Mouse (Mus musculus): Measurements from ENCODE around the gene Calm3.

Calm3 gene

DNA sequence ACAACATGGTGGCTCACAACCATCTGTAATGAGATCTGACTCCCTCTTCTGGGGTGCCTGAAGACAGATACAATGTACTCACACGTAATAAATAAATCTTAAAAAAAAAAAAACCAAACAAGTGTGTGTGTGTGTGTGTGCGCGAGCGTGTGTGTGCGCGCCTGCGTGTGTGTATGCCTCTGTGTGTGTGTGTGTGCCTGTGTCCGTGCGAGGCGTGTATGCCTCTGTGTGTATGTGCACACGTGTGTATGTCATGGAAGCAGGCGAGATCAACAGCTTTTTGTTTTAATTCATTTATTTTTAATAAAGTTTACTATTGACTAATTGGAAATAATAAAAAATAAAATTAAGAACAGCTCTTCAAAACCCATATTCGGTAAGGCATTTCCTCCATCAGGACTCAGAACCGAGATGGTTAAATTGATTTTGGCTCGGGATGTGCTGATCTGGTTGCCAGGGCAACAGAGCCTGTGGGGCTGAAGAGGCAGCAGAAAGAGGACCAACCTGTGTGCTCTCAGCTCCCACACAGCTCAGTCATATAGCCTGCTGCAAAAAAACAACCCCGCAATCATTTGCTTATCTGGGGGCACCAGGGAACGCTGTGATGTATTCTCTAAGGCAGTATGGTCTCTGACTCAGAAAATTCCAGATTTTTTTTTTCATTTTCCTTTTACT lies 14.3 kb upstream of the Calm3 start:
- peak; percentile 82 for DNase-seq

DNA sequence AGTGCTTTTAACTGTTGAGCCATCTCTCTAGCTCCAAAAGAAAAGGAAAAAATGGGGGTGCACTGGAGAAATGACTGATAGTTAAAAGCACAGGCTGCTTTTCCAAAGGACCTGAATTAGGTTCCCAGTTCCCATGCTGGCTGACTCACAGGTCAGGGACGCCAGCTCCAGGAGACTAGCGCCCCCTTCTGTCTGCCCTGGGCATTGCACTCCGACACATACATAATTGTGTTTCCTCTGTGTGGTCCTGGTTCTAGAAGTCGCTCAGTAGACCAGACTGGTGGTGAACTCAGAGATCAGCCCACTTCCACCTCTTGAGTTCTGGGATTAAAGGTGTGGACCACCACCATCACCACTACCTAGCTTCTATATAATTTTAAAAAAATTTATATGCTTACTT lies 13.4 kb upstream of the Calm3 start:
- DNase-seq: no peak

DNA sequence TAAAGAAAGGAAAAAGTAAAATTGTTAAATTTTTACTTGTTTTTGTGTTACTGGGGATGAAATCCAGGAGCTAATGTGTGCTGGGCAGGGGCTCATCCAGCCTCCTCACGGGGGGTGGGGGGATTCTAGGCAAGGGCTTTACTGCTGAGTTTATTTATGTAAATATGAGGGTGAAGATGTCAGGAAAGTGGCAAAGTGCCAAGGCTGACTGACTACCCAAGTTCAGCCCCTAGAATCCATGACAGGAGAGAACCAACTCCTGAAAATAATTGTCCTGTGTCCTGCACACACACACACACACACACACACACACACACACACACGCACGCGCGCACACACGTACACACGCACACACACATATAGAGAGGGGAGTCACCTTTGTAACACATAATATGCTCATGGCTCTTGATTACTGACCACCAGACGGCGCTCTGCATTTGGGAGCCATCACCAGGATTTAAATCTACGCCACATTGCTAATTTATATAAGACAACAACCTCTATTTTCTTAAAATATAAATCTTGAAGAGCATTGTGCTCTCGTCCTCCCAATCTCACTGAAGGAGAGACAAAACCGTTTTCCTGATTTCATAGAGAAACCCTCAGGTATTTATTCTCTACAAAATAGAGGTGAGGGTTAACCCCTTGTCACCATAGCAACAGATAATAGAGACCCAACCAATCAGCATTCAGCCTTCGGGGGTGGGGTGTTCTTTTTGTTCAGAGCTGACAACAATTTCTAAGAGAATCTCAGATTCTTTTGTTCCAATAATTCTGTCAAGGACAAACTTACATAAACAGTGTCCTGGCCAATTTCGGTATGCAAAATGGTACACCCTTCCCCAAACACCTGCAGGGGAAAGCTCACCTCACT lies 9.0 kb upstream of the Calm3 start:
- DNase-seq: peak; percentile 74

DNA sequence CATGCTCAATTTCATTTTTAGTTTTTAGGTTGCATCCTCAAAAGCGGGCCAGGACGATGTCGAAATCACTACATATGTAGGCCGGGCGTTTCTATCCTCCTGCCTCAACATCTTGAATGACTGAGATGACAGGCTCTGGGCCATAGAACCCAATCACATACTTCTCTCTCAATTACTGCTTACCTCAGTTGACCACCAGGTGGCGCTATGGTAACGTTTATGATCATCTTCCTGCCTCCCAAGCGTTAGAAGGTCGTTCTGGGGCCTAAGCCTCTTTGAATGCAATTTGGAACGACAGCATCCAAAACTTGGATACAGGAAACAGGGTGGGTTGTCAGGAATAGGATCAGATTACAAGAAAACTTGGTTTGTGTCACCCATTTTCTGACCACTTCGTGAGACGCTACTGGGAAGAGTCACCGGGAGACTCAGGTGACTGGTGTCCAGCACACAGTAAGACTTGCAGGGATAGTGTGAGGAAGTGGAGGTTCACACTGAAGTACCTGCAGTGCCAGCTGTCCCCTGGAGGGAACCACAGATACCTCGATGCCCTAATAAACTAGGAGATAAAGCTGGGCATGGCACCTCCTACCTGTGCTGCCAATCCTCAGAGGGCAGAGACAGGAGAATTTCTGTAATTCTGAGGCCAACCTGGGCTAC lies 8.2 kb upstream of the Calm3 start:
- peak; percentile 89 for DNase-seq

DNA sequence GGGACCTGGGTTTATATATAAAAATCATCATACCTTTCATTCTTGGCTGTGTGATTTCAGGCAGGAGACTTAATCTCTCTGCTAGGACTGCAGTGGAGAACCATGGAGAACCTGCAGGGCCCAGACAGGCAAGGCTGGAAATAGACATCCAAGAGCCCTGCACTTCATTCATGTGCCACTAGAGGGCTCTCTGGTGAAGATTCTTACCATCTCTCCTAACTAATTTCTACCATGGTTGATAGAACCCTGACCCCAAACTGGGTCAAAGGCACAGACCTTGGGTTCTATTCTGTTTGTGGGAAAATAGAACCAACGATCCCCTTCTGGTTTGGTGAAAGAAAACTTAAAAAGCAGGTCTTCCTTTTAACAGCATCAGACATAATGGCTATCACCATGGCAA lies 6.9 kb upstream of the Calm3 start:
- DNase-seq: peak; percentile 79

DNA sequence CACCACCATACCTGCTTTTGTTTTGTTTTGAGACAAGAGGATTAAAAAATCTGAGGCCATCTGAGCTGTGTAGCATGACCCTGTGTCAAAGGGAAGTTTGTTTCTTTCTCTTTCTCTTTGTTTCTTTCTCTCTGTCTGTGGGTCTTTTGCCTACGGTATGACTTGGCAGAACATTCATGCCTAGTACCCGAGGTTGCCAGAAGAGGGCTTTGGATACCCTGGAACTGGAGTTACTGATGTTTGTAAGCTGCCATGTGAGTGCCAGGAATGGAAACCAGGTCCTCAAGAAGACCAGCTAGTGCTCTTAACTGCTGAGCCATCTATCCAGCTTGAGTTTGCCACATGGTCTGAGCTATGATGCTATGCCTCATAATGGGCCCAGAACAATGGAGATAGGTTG lies 4.4 kb upstream of the Calm3 start:
- DNase-seq: no peak

DNA sequence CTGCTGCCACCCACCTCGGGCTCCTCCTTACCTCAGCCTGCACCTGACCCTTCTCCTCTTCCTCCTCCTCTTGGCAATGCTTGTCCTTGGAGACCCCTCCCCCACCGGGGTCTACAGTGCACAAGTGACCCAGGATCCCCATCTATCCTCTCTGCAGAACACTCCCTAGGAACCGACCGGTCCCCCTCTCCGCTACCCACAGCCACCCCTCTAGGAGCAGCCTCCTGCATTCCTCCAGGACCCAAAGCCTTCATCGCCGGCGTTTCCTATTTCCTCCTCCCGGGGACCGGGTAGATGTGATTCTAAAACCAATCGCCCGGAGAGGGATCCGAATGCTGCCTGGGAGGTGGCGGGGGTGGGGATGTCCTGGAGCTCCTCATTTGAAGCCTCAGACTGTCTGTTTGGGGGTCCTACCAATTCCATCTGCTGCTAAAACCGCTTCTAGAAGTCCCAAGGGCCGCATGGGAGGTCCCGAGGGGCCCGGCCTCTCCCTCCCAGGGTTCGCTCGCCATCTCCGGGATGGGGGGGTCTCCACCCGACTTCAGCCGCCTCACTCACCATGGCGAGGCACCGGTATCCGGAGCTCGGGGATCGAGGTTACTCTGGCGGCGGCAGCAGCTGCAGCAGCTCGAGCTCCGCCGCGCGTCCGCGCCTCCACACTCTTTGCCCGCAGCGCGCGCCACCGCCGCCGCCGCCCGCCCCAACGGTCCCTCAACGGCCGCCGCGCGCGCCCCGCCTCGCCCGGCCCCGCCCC lies 454 bp downstream of the Calm3 start:
- no peak for DNase-seq

DNA sequence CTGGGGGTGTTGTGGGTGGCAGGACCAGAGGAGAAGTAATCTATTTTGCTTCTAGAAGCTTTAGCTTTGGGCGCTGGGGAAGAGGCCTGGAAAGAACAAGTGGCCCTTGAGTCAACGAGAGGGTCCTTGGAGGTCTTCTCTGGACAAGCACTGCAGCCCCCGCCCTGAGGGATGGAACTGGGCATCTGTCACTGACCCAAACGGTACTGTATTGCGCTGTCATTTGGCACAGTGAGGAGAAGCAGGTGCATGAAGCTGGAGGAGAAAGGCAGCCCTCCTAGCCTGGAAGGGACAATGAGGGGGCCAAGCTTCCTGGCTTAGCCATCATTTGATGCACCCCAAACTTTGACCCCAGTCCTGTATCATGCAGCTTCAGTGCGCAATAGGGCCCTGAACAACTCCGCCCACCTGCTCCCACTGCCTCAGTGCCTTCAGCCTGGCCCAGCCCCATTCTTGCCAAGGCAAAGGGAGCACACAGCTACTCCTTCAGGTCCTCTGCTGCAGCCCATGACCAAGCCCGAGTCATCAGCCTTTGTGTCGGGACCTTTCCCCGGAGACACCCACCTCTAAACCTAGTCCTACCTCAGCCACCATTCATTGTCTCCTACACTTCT lies 1.4 kb downstream of the Calm3 start:
- peak; percentile 72 for DNase-seq

DNA sequence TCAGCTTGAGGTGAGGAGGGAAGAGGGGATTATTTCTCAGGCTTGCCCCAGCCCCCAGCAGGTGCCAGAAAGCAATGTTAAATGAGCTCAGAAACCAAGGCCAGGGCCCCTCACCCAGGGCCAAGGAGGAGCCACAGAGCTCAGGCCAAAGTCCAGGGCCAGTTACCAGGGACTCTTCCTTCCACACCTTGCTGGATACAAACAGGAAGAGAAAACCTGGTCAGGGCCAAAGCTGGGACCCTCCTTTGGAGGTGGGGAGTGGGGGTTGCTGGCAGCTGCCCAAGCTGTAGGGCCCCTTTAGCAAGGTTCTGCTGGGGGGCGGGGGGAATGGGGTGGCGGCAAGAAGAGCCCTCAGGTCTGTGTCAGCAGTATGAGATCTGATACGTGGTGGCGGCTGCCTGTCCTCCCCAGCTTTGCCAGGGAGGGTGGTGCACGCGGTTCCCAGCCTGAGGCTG lies 2.0 kb downstream of the Calm3 start:
- DNase-seq: no peak

DNA sequence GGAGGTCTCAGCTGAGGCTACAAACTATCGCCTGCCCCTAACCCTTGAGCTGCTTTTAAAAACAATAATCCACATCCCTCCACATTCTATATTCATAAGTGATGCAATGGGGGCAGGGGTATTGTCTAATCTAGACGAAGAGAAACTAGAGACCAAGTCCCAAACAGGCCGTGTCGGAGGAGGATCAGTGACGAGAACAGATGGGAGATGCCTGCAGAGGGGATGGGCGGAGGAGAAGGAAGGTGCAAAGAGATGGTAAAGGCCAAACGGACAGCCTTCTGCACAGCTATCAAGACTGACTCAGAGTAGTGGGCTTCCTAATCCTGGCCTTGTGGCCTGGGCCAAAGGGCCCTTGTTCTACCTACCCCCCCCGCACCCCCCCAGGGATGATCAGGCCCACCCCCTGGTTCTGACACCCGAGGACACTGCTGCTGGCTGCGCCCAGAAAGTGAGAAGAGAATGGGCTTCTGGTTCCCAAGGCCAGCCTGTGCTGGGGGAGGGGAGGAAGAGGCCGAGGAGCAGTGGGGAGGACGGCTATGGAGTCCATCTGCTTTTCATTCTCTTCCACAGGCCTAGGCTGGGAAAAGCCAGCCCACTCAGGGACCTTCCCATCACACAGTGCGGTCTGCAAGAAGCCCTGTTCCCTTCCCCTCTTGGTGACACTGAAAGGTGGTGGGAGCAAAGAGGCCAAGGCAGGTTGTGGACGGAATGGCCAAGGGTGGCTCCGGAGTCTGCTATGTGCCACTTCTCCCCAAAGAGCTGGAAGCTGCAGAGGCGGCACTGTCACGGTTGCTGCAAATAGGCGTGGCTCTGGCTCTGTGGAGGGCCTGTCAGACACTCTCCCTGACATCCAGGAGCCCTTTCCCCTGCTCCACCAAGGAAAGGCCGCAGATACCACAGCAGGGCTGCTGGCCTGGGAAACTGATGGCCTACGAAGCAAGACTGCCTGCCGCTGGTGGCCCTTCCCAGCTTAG lies 2.8 kb downstream of the Calm3 start:
- peak; percentile 61 for DNase-seq

DNA sequence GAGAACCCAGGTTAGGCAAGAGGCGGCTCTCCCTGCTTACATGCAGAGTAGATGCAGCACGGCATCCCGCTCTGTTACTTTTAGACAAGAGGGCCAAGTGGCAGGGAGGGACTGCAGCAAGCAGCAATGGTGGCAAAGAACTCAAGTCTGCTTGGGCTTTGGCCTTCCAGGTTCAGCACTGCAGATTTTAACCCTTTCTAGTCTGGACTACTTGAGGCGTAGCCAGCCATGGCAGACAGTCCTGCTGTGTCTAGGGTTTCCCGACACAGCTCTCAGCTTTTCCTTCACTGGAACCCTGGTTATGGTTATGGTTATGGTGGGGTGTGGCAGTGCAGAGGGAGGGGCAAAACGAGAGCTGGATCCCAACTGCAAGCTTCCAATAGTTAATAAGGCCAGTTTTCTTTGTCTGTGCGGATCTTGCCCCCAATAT lies 3.7 kb downstream of the Calm3 start:
- no peak for DNase-seq

DNA sequence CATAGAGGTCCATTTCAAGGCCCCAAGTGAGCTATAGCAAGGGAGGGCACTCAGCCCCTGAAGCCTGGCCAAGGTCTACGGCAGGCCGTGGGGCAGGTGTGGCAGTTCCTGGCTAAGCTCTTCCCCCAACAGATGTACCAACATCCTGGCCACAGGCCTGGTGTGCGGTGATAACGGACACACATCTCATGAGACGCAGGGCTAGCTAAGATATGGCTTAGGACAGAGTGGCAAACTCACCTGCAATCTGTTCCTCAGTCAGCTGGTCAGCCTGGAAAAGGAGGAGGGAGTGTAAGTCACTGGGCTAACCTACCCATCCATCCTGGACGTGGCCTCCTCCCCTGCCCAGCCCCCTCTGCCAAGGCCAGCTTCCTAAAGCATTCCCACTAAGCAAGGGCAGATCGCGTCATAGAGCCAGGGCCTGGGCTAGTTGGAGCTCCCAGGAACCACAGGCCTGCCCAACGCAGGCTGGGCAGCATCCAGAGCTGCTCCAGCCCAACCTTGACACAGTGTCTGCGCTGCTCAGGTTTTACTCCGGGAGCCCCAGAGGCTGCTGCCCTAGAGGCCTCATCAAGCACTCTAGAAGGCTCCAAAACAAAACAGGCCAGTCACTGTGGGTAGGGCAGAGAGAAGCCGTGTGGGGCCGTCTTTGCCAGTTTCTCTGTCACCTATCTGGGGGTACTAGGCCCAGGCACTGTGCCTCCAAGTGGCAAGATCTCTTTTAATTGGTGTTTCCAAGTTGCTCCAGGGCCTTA lies 4.3 kb downstream of the Calm3 start:
- DNase-seq: no peak

DNA sequence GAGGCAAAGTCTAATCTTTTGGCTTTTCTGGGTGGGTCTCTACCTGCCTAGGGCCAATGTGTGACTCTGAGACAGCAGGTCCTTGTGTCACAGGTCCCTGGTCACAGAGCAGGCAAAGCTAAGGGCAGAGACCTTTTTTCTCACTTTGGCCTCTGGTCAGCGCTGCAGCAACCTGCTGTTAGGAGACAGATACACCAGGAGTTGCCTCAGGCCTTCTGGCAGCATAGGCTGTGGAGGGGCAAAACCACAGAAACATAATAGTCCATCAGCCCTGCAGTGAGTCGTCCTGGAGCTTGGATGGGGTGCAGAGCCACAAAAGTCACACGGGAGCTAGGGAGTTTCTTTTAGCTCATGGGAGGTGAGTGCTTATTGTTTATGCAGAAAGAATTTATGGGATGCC lies 5.2 kb downstream of the Calm3 start:
- no peak for DNase-seq

DNA sequence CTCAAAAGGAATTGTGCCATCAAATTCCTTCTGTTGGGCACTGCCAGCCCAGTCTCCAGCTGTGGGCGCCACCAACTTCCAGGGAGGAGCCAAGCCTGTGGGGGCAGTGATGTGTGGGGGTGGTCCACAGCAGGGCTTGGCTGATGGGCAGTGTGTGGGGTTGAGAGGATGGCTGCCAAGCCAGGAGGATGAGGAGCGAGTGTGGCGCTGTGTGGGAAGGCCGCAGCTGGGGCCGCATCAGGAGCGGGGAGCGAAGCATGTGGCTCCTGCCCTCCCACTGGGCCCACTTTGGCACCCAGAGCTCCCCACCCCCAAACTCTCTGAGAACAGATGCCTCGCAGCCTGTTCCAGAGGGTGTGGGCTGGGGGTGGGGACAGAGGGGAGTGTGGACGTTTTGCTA lies 5.9 kb downstream of the Calm3 start:
- peak; percentile 88 for DNase-seq

DNA sequence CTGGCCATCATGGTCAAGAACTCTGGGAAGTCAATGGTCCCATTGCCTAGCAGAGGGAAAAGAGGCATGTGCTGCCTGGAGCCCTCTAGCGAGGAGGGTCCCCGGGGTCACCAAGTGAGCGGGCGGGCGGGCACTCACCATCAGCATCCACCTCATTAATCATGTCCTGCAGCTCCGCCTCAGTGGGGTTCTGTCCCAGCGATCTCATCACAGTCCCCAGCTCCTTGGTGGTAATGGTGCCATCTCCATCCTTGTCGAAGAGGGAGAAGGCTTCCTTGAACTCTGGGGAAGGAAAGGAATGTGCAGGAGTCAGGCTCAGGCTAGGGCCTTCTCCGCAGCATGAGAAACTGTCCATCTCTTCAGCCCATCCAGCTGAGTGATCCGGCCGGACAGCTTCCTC lies 6.5 kb downstream of the Calm3 start:
- DNase-seq: no peak

DNA sequence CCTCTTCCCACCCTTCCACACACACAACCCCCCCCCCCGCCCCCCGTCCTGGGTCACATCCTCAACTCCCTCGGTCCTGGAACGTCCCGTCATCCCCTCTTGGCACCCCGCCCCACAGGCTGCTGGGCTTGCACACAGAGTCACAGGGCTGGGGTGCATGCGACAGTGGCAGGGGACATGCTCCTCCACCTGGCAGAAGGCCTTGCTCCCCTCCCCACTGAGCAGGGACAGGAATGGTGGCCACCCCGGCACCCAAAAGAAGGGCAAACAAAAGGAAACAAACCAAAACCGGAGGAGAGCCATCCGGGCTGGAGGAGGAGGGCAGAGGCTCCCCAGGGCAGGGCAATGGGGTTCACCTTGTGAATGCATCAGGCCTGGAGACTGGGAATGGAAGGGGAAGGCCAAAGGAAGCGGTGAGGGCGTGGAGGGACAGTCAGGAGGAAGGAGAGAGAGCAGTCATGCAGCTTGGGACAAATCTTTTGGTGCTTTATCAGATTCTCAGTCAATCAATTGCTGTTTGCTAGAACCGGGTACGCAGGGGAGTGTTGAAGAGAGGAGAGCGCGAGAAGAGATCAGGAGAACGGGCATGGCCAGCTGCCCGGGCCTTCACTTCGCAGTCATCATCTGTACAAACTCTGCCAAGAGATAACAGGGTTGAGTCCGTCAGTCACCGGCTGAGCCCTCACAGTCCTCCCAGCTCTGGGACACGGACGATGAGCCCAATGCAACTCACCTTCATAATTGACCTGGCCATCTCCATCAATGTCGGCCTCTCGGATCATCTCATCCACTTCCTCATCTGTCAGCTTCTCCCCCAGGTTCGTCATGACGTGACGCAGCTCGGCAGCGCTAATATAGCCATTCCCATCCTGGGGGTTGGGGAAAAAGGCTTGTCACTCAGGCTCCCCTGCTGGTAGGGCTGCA lies 7.3 kb downstream of the Calm3 start:
- peak; percentile 37 for DNase-seq

DNA sequence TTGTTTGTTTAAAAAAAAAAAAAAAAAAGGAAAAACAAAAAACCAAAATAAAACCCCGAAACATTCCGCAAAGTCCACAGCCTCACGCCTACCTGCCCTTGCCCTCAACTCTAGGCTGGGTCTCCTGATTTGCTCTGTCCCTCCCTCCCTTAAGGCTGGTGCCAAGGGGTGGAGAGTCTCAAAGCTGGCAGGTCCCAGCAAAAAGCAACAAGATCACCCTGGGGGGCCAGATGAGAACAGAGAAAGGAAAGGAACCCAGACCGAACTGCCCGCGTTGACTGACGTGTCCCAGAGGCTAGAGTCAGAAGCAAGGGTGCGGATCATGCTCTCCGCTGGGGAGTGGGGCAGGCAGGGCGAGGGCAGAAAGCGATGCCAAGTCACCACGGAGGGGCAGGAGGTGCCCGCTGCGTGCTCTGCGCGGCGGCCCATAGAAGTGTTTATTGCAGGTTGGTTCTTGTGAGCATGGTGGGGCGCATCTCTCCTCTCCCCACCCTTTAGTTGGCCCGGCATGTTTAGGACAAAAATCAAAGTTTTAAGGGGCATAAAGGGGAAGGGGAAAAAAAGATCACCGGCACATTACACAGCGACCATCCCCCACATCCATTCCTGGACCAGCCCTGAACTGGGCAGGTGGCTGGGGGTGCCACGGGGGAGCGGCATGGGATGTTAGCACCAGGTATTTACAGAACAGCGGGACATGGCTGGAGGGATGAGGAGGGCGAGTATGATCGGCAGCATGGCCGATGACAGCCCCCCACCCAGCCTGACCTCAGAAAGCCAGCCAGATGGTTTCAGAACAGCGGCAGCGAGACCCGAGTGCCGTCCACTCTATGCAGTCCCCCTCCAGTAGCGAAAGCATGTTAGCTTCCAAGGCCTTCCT lies 8.2 kb downstream of the Calm3 start:
- no peak for DNase-seq

Data from right cerebral cortex, adult 18-20 months (tissue).